Mouse (Mus musculus) forelimb bud, embryonic 11.5 days (tissue): Measurements from ENCODE around the gene Atp12a.
A peak's percentile ranks its signal among the peaks of the same experiment; 100 is the strongest.

Source experiments
- DNase-seq: peaks from one replicate; pipeline ENCODE4 v3.0.0-alpha.2; 2012; ENCODE audit warnings: low read depth, low spot score

Atp12a gene

GRCm38 (mm10) chr14:56364711-56365237, at the start of gene Atp12a:
TSS of gene Atp12a (plus strand) at chr14:56365068.
- DNase-seq, result no peak

- no peak for DNase-seq
These were observed 49.3 kb upstream of the Atp12a start for GRCm38 (mm10) chr14:56315519-56315918.

- DNase-seq, result no peak
These were observed 48.5 kb upstream of the Atp12a start for GRCm38 (mm10) chr14:56316333-56316732.

- DNase-seq, result no peak
These were observed 41.9 kb upstream of the Atp12a start for GRCm38 (mm10) chr14:56322982-56323381.

GRCm38 (mm10) chr14:56325038-56325437, 39.8 kb upstream of the Atp12a start:
- DNase-seq, result no peak

- DNase-seq, result no peak
These were observed 31.2 kb upstream of the Atp12a start for GRCm38 (mm10) chr14:56333700-56334099.

GRCm38 (mm10) chr14:56334437-56334836, 30.4 kb upstream of the Atp12a start:
- DNase-seq, result no peak

- DNase-seq, result no peak
These were observed 28.8 kb upstream of the Atp12a start for GRCm38 (mm10) chr14:56336032-56336431.

- DNase-seq, result no peak
These were observed 27.8 kb upstream of the Atp12a start for GRCm38 (mm10) chr14:56337075-56337474.

- no peak for DNase-seq
These were observed 27.2 kb upstream of the Atp12a start for GRCm38 (mm10) chr14:56337696-56338095.

- no peak for DNase-seq
These were observed 25.9 kb upstream of the Atp12a start for GRCm38 (mm10) chr14:56338882-56339442.

GRCm38 (mm10) chr14:56348704-56349103, 16.2 kb upstream of the Atp12a start:
- no peak for DNase-seq

GRCm38 (mm10) chr14:56349541-56349940, 15.3 kb upstream of the Atp12a start:
- no peak for DNase-seq

GRCm38 (mm10) chr14:56351959-56352660, 12.8 kb upstream of the Atp12a start:
- DNase-seq, result peak; percentile 66

- DNase-seq, result no peak
These were observed 10.1 kb upstream of the Atp12a start for GRCm38 (mm10) chr14:56354803-56355202.

- no peak for DNase-seq
These were observed 9.5 kb upstream of the Atp12a start for GRCm38 (mm10) chr14:56355396-56355795.

GRCm38 (mm10) chr14:56356196-56356595, 8.7 kb upstream of the Atp12a start:
- no peak for DNase-seq

GRCm38 (mm10) chr14:56358422-56358821, 6.4 kb upstream of the Atp12a start:
- DNase-seq, result no peak

GRCm38 (mm10) chr14:56359131-56359530, 5.7 kb upstream of the Atp12a start:
- DNase-seq, result no peak

GRCm38 (mm10) chr14:56365292-56365691, 424 bp downstream of the Atp12a start:
- DNase-seq, result no peak

GRCm38 (mm10) chr14:56366712-56367111, 1.8 kb downstream of the Atp12a start:
- no peak for DNase-seq

- DNase-seq, result peak; percentile 28
These were observed 4.0 kb downstream of the Atp12a start for GRCm38 (mm10) chr14:56368834-56369233.

- peak; percentile 87 for DNase-seq
These were observed 10.9 kb downstream of the Atp12a start for GRCm38 (mm10) chr14:56375731-56376130.
